Mouse (Mus musculus) megakaryocyte, embryonic 14.5 days (primary cell): ENCODE measurements around the gene Tmem86b.

Source experiments
- FLI1 ChIP-seq: IDR thresholded peaks from 2 replicates; pipeline ENCODE4 v1.6.1; 2012; ENCODE audit warnings: low read length, inconsistent platforms, mixed read lengths
- GATA1 ChIP-seq: IDR thresholded peaks from 3 replicates; pipeline ENCODE4 v1.6.1; 2012; ENCODE audit warnings: mixed read lengths, low read length, inconsistent platforms, borderline replicate concordance

GRCm38 (mm10) chr7:4653351-4653750, 22.1 kb upstream of the Tmem86b start:
- TF ChIP-seq GATA1 (no peak), FLI1 (no peak)
